Mouse (Mus musculus) brown adipose tissue, adult 24 weeks (tissue): ENCODE results near the gene Frrs1l. TPM values are rescaled to one million over a fixed set of nuclear protein-coding genes. Genes with fewer than 3 reads are reported as not detected.

ENCODE experiments used
- H3K27ac ChIP-seq: fragments of 200-500 bp; replicated peaks from 2 replicates; pipeline ENCODE4 v1.5.1; 2012; ENCODE audit warnings: low read depth, mild to moderate bottlenecking, low read length
- H3K4me1 ChIP-seq: fragments of 200-500 bp; 2 replicates; pipeline ENCODE4 v1.6.1; 2012; ENCODE audit warnings: low read length, mixed read lengths; ENCODE audit not compliant: control insufficient read depth, insufficient read depth, insufficient read length
- H3K4me3 ChIP-seq: fragments of 200-500 bp; 2 replicates; pipeline ENCODE4 v1.5.1; 2012; ENCODE audit warnings: low read depth, mild to moderate bottlenecking, low read length, moderate library complexity; ENCODE audit not compliant: insufficient read depth
- polyA plus RNA-seq: library from polyadenylated mRNA; stranded (reverse); fragments of >200 nt; gene quantifications from 2 replicates; pipeline ENCODE4 v1.2.4, GENCODE M21; 2012; ENCODE audit not compliant: missing spikeins, insufficient read depth, insufficient read length

Gene Frrs1l
- polyA plus RNA-seq, 1 experiment: not detected

- Histone ChIP-seq H3K4me1 (no peaks in the 10 kb centered on the region), H3K4me3 (no peak overlapping the region), H3K27ac (no peak overlapping the region)
Observed at GRCm38 (mm10) chr4:57005011-57005410, 14.8 kb upstream of the Frrs1l start.

- Histone ChIP-seq H3K27ac (no peak overlapping the region), H3K4me3 (no peak overlapping the region), H3K4me1 (no peaks in the 10 kb centered on the region)
Observed at GRCm38 (mm10) chr4:57003886-57004285, 13.7 kb upstream of the Frrs1l start.

GRCm38 (mm10) chr4:57002751-57003150 is 12.6 kb upstream of the Frrs1l start:
- Histone ChIP-seq H3K4me3 (no peak overlapping the region), H3K27ac (no peak overlapping the region), H3K4me1 (no peaks in the 10 kb centered on the region)

GRCm38 (mm10) chr4:57001437-57001836 is 11.2 kb upstream of the Frrs1l start:
- Histone ChIP-seq H3K4me3 (no peak overlapping the region), H3K4me1 (no peaks in the 10 kb centered on the region), H3K27ac (no peak overlapping the region)

GRCm38 (mm10) chr4:56993331-56993730 is 3.1 kb upstream of the Frrs1l start:
- H3K4me1 ChIP-seq: no peaks in the 10 kb centered on the region
- no peak overlapping the region for H3K27ac ChIP-seq
- H3K4me3 ChIP-seq: no peak overlapping the region

GRCm38 (mm10) chr4:56991951-56992350 is 1.8 kb upstream of the Frrs1l start:
- H3K4me3 ChIP-seq: no peak overlapping the region
- no peaks in the 10 kb centered on the region for H3K4me1 ChIP-seq
- no peak overlapping the region for H3K27ac ChIP-seq

- peak overlapping the region; percentile 45 for H3K4me3 ChIP-seq
- H3K4me1 ChIP-seq: no peaks in the 10 kb centered on the region
- no peak overlapping the region for H3K27ac ChIP-seq
Observed at GRCm38 (mm10) chr4:56989431-56990214, 568 bp downstream of the Frrs1l start.

GRCm38 (mm10) chr4:56965586-56966179 is 24.5 kb downstream of the Frrs1l start:
- Histone ChIP-seq H3K4me1 (peaks cover 12% of the 10 kb centered on the region; the same call in 1 of the 2 replicates), H3K27ac (peak overlapping the region; percentile 91), H3K4me3 (no peak overlapping the region)

- Histone ChIP-seq H3K4me1 (peaks cover 15% of the 10 kb centered on the region; the same call in 1 of the 2 replicates), H3K27ac (no peak overlapping the region), H3K4me3 (no peak overlapping the region)
Observed at GRCm38 (mm10) chr4:56963687-56964086, 26.5 kb downstream of the Frrs1l start.

- H3K4me1 ChIP-seq: peaks cover 17% of the 10 kb centered on the region; the same call in 1 of the 2 replicates
- H3K27ac ChIP-seq: peak overlapping the region; percentile 35
- H3K4me3 ChIP-seq: no peak overlapping the region
Observed at GRCm38 (mm10) chr4:56961320-56961925, 28.8 kb downstream of the Frrs1l start.

- Histone ChIP-seq H3K4me3 (no peak overlapping the region), H3K27ac (no peak overlapping the region), H3K4me1 (peaks cover 16% of the 10 kb centered on the region; the same call in 1 of the 2 replicates)
Observed at GRCm38 (mm10) chr4:56957518-56957917, 32.7 kb downstream of the Frrs1l start.

- Histone ChIP-seq H3K4me3 (no peak overlapping the region), H3K27ac (no peak overlapping the region; the same call in 1 of the 2 replicates), H3K4me1 (peaks cover 14% of the 10 kb centered on the region)
Observed at GRCm38 (mm10) chr4:56953235-56953634, 37.0 kb downstream of the Frrs1l start.

GRCm38 (mm10) chr4:56951701-56952100 is 38.5 kb downstream of the Frrs1l start:
- H3K27ac ChIP-seq: no peak overlapping the region
- H3K4me1 ChIP-seq: peaks cover 14% of the 10 kb centered on the region
- no peak overlapping the region for H3K4me3 ChIP-seq

GRCm38 (mm10) chr4:56949494-56949893 is 40.7 kb downstream of the Frrs1l start:
- Histone ChIP-seq H3K4me1 (peaks cover 20% of the 10 kb centered on the region), H3K27ac (peak overlapping the region; percentile 93), H3K4me3 (no peak overlapping the region)
